Mouse (Mus musculus): ENCODE results near the gene Bcas3.

Bcas3 gene

GRCm38 (mm10) chr11:85352539-85353380, at the start of gene Bcas3:
Gene Bcas3 (plus strand): TSS chr11:85353167.
- in situ Hi-C loops (cut with MboI; ENCODE audit: unreplicated experiment in 2 of 2) = no loop called here

DNA sequence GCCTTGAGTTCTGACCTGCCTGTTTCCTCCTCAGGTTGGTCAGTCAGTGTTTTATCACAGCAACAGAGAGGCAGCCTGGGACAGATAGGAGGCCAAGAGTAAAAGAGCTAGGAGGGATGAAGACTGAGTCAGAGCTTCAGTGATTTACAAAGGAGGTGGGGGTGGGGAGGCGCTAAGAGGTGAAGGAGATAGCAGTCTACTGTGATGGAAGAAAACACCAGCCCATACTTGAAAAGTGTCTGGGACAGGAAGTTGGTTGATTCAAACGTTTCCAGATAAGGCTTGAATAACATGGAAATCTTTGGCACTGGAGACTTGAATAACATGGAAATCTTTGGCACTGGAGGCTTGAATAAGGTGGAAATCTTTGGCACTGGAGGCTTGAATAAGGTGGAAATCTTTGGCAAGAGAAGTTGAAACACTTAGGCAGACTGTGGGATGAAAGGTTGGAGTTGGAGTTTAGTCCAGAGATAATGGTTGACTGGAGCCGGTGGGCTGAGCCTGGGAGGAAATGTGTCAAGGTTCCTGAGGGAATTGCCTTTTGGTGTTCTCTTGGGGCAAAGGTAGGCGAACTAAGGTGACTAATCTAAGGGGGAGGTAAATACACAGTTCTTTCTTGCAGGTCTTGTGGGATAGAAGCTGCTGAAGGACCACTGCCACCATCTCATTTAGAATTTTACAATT, 46.2 kb upstream of the Bcas3 start:
- in situ Hi-C loops (cut with MboI; ENCODE audit: unreplicated experiment in 2 of 2) = no loop called here

GRCm38 (mm10) chr11:85308799-85309198, 44.2 kb upstream of the Bcas3 start:
- in situ Hi-C loops (cut with MboI; ENCODE audit: unreplicated experiment in 2 of 2) = no loop called here

GRCm38 (mm10) chr11:85310407-85310712, 42.6 kb upstream of the Bcas3 start:
- in situ Hi-C loops (cut with MboI; ENCODE audit: unreplicated experiment in 2 of 2) = no loop called here

- in situ Hi-C loops (cut with MboI; ENCODE audit: unreplicated experiment in 2 of 2) = no loop called here
Observed at GRCm38 (mm10) chr11:85310713-85311574, 42.0 kb upstream of the Bcas3 start, which contains the start of gene Ppm1d. Gene Ppm1d (plus strand): TSS chr11:85311244.

- in situ Hi-C loops (cut with MboI; ENCODE audit: unreplicated experiment in 2 of 2) = no loop called here
Observed at GRCm38 (mm10) chr11:85311645-85312490, 41.1 kb upstream of the Bcas3 start.

- in situ Hi-C loops (cut with MboI; ENCODE audit: unreplicated experiment in 2 of 2) = no loop called here
Observed at GRCm38 (mm10) chr11:85312818-85313217, 40.1 kb upstream of the Bcas3 start.

GRCm38 (mm10) chr11:85313361-85313760, 39.6 kb upstream of the Bcas3 start:
- in situ Hi-C loops (cut with MboI; ENCODE audit: unreplicated experiment in 2 of 2) = no loop called here

DNA sequence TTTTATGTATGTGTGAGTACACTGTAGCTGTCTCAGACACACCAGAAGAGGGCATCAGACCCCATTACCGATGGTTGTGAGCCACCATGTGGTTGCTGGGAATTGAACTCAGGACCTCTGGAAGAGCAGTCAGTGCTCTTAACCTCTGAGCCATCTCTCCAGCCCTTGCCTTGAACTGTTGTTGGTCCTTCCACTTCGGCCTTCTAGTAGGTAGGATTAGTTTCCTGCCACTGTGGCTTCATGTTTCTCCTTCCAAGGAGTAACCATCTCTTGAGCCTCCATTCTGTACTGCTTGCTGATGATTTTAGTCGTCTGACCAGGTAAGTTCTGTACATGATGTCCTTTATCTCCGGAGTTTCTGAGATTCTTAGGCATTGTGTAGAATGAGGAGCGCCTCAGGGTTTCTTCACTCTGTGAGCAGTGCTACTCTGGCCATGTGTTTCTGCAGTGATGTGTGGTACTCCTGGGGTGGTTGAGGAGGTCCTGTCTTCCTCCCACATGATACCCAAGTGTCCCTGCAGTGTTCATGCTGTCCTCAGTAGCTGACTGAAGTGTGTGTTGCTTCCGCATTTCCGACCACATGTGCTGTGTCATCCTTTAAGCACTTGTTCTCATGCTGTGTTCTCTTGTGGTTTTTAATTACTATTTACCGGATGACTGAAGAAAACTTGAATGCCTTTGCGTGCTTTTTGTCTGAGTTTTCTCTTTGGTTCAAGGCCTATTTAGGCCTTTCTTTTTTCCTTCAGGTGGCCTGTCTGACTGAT, 29.2 kb upstream of the Bcas3 start:
- in situ Hi-C loops (cut with MboI; ENCODE audit: unreplicated experiment in 2 of 2) = no loop called here

GRCm38 (mm10) chr11:85328717-85329116, 24.2 kb upstream of the Bcas3 start:
- in situ Hi-C loops (cut with MboI; ENCODE audit: unreplicated experiment in 2 of 2) = no loop called here

DNA sequence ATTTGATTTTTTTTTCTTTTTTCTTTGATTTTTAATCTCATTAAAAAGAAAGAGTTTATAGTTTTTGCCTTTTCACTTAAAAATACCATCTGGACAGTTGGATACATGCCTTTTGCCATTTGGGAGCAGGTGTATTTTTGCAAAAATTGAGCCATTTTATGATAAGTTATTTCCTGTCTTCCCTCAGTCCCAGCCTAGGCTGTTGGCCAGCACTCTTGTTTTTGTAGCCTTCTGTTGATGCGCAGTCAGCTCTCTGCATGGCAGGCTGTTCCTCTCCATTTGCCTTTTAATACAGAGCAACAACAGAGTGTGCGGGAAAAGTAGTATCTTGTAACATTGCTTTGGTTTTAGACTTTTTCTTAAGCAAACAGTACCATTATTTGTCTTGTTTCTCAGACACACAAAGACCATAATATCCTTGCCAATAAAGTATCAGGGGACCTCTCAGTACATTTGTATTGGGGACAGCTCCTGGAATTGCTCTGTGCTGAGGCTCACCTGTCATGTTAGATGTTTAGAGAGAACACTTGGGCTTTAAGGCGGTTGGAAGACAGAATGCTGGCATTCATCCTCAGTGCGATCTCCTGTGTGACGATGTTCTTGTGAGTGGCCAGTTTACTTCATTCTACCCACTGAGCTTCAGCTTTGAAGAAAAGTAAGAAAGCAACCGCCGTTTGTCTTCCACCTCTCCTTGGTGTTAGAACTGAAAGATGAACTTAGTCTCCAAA, 23.6 kb upstream of the Bcas3 start:
- in situ Hi-C loops (cut with MboI; ENCODE audit: unreplicated experiment in 2 of 2) = no loop called here

- in situ Hi-C loops (cut with MboI; ENCODE audit: unreplicated experiment in 2 of 2) = loop anchor here (5.0 to 10.0 kb wide), 3 partner anchors 62 to 420 kb away; partner anchors contain the start of genes 1700125H20Rik (in 2 of the 2) and Znhit3 (in 1 of the 2)
Observed at GRCm38 (mm10) chr11:85334778-85335177, 18.2 kb upstream of the Bcas3 start.

GRCm38 (mm10) chr11:85339173-85339831, 13.7 kb upstream of the Bcas3 start:
- in situ Hi-C loops (cut with MboI; ENCODE audit: unreplicated experiment in 2 of 2) = loop anchor here (5.0 to 10.0 kb wide), 3 partner anchors 67 to 425 kb away; partner anchors contain the start of genes 1700125H20Rik (in 2 of the 2) and Znhit3 (in 1 of the 2)

GRCm38 (mm10) chr11:85340070-85340616, 12.8 kb upstream of the Bcas3 start:
- in situ Hi-C loops (cut with MboI; ENCODE audit: unreplicated experiment in 2 of 2) = no loop called here

GRCm38 (mm10) chr11:85353819-85354218, 852 bp downstream of the Bcas3 start:
- in situ Hi-C loops (cut with MboI; ENCODE audit: unreplicated experiment in 2 of 2) = no loop called here

- in situ Hi-C loops (cut with MboI; ENCODE audit: unreplicated experiment in 2 of 2) = no loop called here
Observed at GRCm38 (mm10) chr11:85359641-85360040, 6.7 kb downstream of the Bcas3 start.

DNA sequence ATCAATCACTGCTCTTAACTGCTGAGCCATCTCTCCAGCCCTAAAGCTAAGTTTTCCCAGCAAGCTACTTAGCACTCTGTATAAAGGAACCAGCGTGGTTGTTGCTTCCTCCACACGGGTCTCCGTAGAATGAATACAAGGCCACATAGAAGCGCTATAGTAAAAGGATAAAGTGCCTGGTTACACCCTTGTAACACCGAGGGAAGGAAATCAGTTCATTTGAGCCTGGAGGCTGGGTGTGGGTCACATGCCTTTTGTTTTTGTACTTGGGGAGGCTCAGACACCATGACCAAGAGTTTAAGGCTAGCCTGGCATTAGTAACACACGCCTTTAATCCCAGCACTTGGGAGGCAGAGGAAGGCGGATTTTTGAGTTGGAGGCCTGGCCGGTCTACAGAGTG, 8.7 kb downstream of the Bcas3 start:
- in situ Hi-C loops (cut with MboI; ENCODE audit: unreplicated experiment in 2 of 2) = no loop called here

- in situ Hi-C loops (cut with MboI; ENCODE audit: unreplicated experiment in 2 of 2) = no loop called here
Observed at GRCm38 (mm10) chr11:85366168-85366567, 13.2 kb downstream of the Bcas3 start.

Measured in v-Abl transformed pro-B cells (cell line).